14 mouse cellular contexts compared by ENCODE assay signal in genomic region chr7:4508062-4508738, GRCm38 (mm10). TPM values are rescaled to one million over a fixed set of nuclear protein-coding genes. Genes with fewer than 3 reads are reported as not detected.
DNase-seq lines count a peak whose midpoint lies in the region; ATAC-seq and TF ChIP-seq lines count a peak whose summit lies in the region.
"Had no signal": no experiment of that assay in that cellular context is flagged by ENCODE, and none has a peak within 500 bp of the region (broad histone marks: within the 10 kb centered on the region; RNA-seq: fewer than 3 reads in every experiment).

No protein-coding gene starts in this region.

- 0 out of 2 replicates have a peak overlapping the region, but pooled peaks have one; percentile 22 for H3K9ac ChIP-seq in heart, embryonic 16.5 days (ENCODE audit: low read length)
- no peak overlapping the region for H3K9ac ChIP-seq in heart, embryonic 11.5 days (ENCODE audit: low read depth, low read length)
- H3K9ac ChIP-seq in midbrain, postnatal 0 days (replicated peaks; ENCODE audit: low read length, poor library complexity, severe bottlenecking), result no peak overlapping the region
- no peak overlapping the region for H3K9ac ChIP-seq in midbrain, embryonic 15.5 days
- H3K9ac ChIP-seq: hindbrain, embryonic 14.5 days; limb, embryonic 12.5 days; neural tube, embryonic 15.5 days had no signal

- H3K27me3 ChIP-seq in heart, embryonic 16.5 days (ENCODE audit: control insufficient read depth, insufficient read depth, low read length), result no peaks in the 10 kb centered on the region
- no peaks in the 10 kb centered on the region for H3K27me3 ChIP-seq in heart, embryonic 11.5 days (ENCODE audit: control insufficient read depth, insufficient read depth, low read length)
- H3K27me3 ChIP-seq in midbrain, postnatal 0 days (ENCODE audit: insufficient read depth, low read length), result no peaks in the 10 kb centered on the region
- peaks cover 8% of the 10 kb centered on the region; the same call in 1 of the 2 replicates for H3K27me3 ChIP-seq in midbrain, embryonic 10.5 days (ENCODE audit: low read depth, poor library complexity, severe bottlenecking)
- no peaks in the 10 kb centered on the region for H3K27me3 ChIP-seq in midbrain, embryonic 15.5 days (replicated peaks)
- H3K27me3 ChIP-seq: limb, embryonic 12.5 days had no signal

- H3K27ac ChIP-seq in heart, embryonic 16.5 days (ENCODE audit: low read length), result no peak overlapping the region
- no peak overlapping the region for H3K27ac ChIP-seq in heart, embryonic 11.5 days (ENCODE audit: low read depth, low read length)
- no peak overlapping the region for H3K27ac ChIP-seq in midbrain, postnatal 0 days (ENCODE audit: low read depth, low read length)
- H3K27ac ChIP-seq in midbrain, embryonic 10.5 days (replicated peaks), result no peak overlapping the region
- no peak overlapping the region for H3K27ac ChIP-seq in midbrain, embryonic 15.5 days
- H3K27ac ChIP-seq: hindbrain, embryonic 14.5 days; limb, embryonic 12.5 days; neural tube, embryonic 15.5 days had no signal

- WGBS in heart, embryonic 16.5 days, result 74% methylated on average over 24 of the region's 32 CpGs
- 75% methylated on average over 32 of the region's 32 CpGs for WGBS in heart, embryonic 11.5 days (ENCODE audit: insufficient replicate concordance)
- 79% methylated on average over 13 of the region's 32 CpGs for WGBS in midbrain, postnatal 0 days
- 76% methylated on average over 32 of the region's 32 CpGs for WGBS in midbrain, embryonic 10.5 days
- 67% methylated on average over 31 of the region's 32 CpGs for WGBS in midbrain, embryonic 15.5 days

- no peak overlapping the region for H3K4me2 ChIP-seq in heart, embryonic 16.5 days (ENCODE audit: low read depth, low read length)
- no peak overlapping the region for H3K4me2 ChIP-seq in heart, embryonic 11.5 days
- no peak overlapping the region for H3K4me2 ChIP-seq in midbrain, postnatal 0 days (ENCODE audit: low read depth, low read length, poor library complexity, severe bottlenecking)
- no peak overlapping the region for H3K4me2 ChIP-seq in midbrain, embryonic 15.5 days
- H3K4me2 ChIP-seq: hindbrain, embryonic 14.5 days; limb, embryonic 12.5 days; neural tube, embryonic 15.5 days had no signal

- peaks cover 36% of the 10 kb centered on the region for H3K4me1 ChIP-seq in heart, embryonic 16.5 days (ENCODE audit: control insufficient read depth, insufficient read depth, low read length)
- H3K4me1 ChIP-seq in heart, embryonic 11.5 days (ENCODE audit: control insufficient read depth, insufficient read depth, low read length), result peaks cover 24% of the 10 kb centered on the region
- H3K4me1 ChIP-seq in midbrain, postnatal 0 days (ENCODE audit: insufficient read depth, low read length), result no peaks in the 10 kb centered on the region
- H3K4me1 ChIP-seq in midbrain, embryonic 10.5 days, result peaks cover 14% of the 10 kb centered on the region
- no peaks in the 10 kb centered on the region for H3K4me1 ChIP-seq in midbrain, embryonic 15.5 days
- H3K4me1 ChIP-seq: limb, embryonic 12.5 days; neural tube, embryonic 15.5 days had no signal

- H3K36me3 ChIP-seq in heart, embryonic 16.5 days (ENCODE audit: control insufficient read depth, insufficient read depth), result 0 out of 2 replicates have a peak, but pooled peaks cover 2% of the 10 kb centered on the region
- no peaks in the 10 kb centered on the region for H3K36me3 ChIP-seq in heart, embryonic 11.5 days (ENCODE audit: control insufficient read depth, insufficient read depth, low read length)
- no peaks in the 10 kb centered on the region for H3K36me3 ChIP-seq in midbrain, postnatal 0 days (ENCODE audit: insufficient read depth, low read length)
- no peaks in the 10 kb centered on the region for H3K36me3 ChIP-seq in midbrain, embryonic 10.5 days
- H3K36me3 ChIP-seq in midbrain, embryonic 15.5 days (replicated peaks), result no peaks in the 10 kb centered on the region
- H3K36me3 ChIP-seq: limb, embryonic 12.5 days; neural tube, embryonic 15.5 days had no signal

- ATAC-seq in heart, embryonic 16.5 days (replicated peaks; ENCODE audit: extremely low read depth, insufficient read depth, low FRiP score), result no peak
- ATAC-seq in heart, embryonic 11.5 days (replicated peaks; ENCODE audit: insufficient number of reproducible peaks, low FRiP score, low TSS enrichment), result no peak
- ATAC-seq in midbrain, postnatal 0 days (ENCODE audit: low FRiP score), result no peak
- ATAC-seq in midbrain, embryonic 15.5 days (replicated peaks), result no peak

- no peak for DNase-seq in midbrain, postnatal 0 days (ENCODE audit: low spot score)
- no peak for DNase-seq in midbrain, embryonic 10.5 days (ENCODE audit: low spot score)
- peak; percentile 77 for DNase-seq in brain, adult 2 months (ENCODE audit: low read depth, low spot score)
- peak; percentile 38 for DNase-seq in naive thymus-derived CD4-positive, alpha-beta T cell, adult 2 months (ENCODE audit: low read depth)
- DNase-seq in thymus, postnatal 14 days, result no peak
- DNase-seq: kidney, postnatal 25 days; spleen, adult 18-20 months had no signal

- H3K9me3 ChIP-seq in heart, embryonic 16.5 days (replicated peaks; ENCODE audit: control insufficient read depth, low read length), result no peaks in the 10 kb centered on the region
- no peaks in the 10 kb centered on the region for H3K9me3 ChIP-seq in heart, embryonic 11.5 days (replicated peaks; ENCODE audit: control insufficient read depth, low read length)
- no peaks in the 10 kb centered on the region for H3K9me3 ChIP-seq in midbrain, postnatal 0 days (ENCODE audit: low read length)
- H3K9me3 ChIP-seq in midbrain, embryonic 10.5 days (replicated peaks), result no peaks in the 10 kb centered on the region
- H3K9me3 ChIP-seq in midbrain, embryonic 15.5 days, result no peaks in the 10 kb centered on the region
- H3K9me3 ChIP-seq: limb, embryonic 12.5 days; neural tube, embryonic 15.5 days had no signal

- H3K4me3 ChIP-seq in heart, embryonic 16.5 days (ENCODE audit: low read length), result no peak overlapping the region
- H3K4me3 ChIP-seq in heart, embryonic 11.5 days (ENCODE audit: low read depth, low read length), result no peak overlapping the region
- no peak overlapping the region for H3K4me3 ChIP-seq in midbrain, postnatal 0 days (ENCODE audit: low read depth, low read length)
- H3K4me3 ChIP-seq in midbrain, embryonic 10.5 days, result no peak overlapping the region
- no peak overlapping the region for H3K4me3 ChIP-seq in midbrain, embryonic 15.5 days
- H3K4me3 ChIP-seq: limb, embryonic 12.5 days; neural tube, embryonic 15.5 days had no signal

- peak; percentile 48 for TF ChIP-seq CTCF in midbrain, postnatal 0 days (IDR thresholded peaks at IDR 0.05)

RNA-seq across cellular contexts. Expression of gene Ppp1r12c, which starts 6.7 kb away (rescaled TPM):
- polyA plus RNA-seq in heart, embryonic 16.5 days (2015; fragmentation: Nextera tagmentation; extraction: Ambion mirVana), result 28.6 and 39.8 TPM in 2 replicates
- polyA plus RNA-seq in heart, embryonic 11.5 days (2014; fragmentation: Nextera tagmentation; extraction: Ambion mirVana), result 32.9 and 33.4 TPM in 2 replicates
- total RNA-seq in midbrain, postnatal 0 days (2014; rRNA removed), result 75.5 and 114 TPM in 2 replicates
- polyA plus RNA-seq in midbrain, postnatal 0 days (2015; fragmentation: Nextera tagmentation; extraction: Ambion mirVana), result 34.6 and 35.0 TPM in 2 replicates
- 33.5 and 40.4 TPM in 2 replicates for polyA plus RNA-seq in midbrain, embryonic 10.5 days (2016; fragmentation: Nextera tagmentation; extraction: Ambion mirVana)
- 50.3 and 51.3 TPM in 2 replicates for polyA plus RNA-seq in midbrain, embryonic 15.5 days (2015; fragmentation: Nextera tagmentation; extraction: Ambion mirVana)

RNA-seq across cellular contexts. Expression of gene Tnnt1, which starts 8.0 kb away (rescaled TPM):
- 170 and 190 TPM in 2 replicates for polyA plus RNA-seq in heart, embryonic 16.5 days (2015; fragmentation: Nextera tagmentation; extraction: Ambion mirVana)
- polyA plus RNA-seq in heart, embryonic 11.5 days (2014; fragmentation: Nextera tagmentation; extraction: Ambion mirVana), result 260 and 262 TPM in 2 replicates
- total RNA-seq in midbrain, postnatal 0 days (2014; rRNA removed), result 2.9 and 4.2 TPM in 2 replicates
- polyA plus RNA-seq in midbrain, postnatal 0 days (2015; fragmentation: Nextera tagmentation; extraction: Ambion mirVana), result 3.3 and 4.1 TPM in 2 replicates
- polyA plus RNA-seq in midbrain, embryonic 10.5 days (2016; fragmentation: Nextera tagmentation; extraction: Ambion mirVana), result 4.7 and 6.0 TPM in 2 replicates
- polyA plus RNA-seq in midbrain, embryonic 15.5 days (2015; fragmentation: Nextera tagmentation; extraction: Ambion mirVana), result 4.1 and 4.3 TPM in 2 replicates

RNA-seq across cellular contexts. Expression of gene Tnni3, which starts 15.8 kb away (rescaled TPM):
- 3,783 and 3,984 TPM in 2 replicates for polyA plus RNA-seq in heart, embryonic 16.5 days (2015; fragmentation: Nextera tagmentation; extraction: Ambion mirVana)
- polyA plus RNA-seq in heart, embryonic 11.5 days (2014; fragmentation: Nextera tagmentation; extraction: Ambion mirVana), result 1,570 and 1,662 TPM in 2 replicates
- total RNA-seq in midbrain, postnatal 0 days (2014; rRNA removed), result 4.1 TPM in 1 of 2 replicates, not detected in the other
- 1.4 and 1.7 TPM in 2 replicates for polyA plus RNA-seq in midbrain, postnatal 0 days (2015; fragmentation: Nextera tagmentation; extraction: Ambion mirVana)
- 2.0 and 2.3 TPM in 2 replicates for polyA plus RNA-seq in midbrain, embryonic 10.5 days (2016; fragmentation: Nextera tagmentation; extraction: Ambion mirVana)
- 1.4 and 3.5 TPM in 2 replicates for polyA plus RNA-seq in midbrain, embryonic 15.5 days (2015; fragmentation: Nextera tagmentation; extraction: Ambion mirVana)
- total RNA-seq: gastrocnemius, adult 18-20 months had no signal

RNA-seq across cellular contexts. Expression of gene Dnaaf3, which starts 24.1 kb away (rescaled TPM):
- 1.1 and 1.3 TPM in 2 replicates for polyA plus RNA-seq in heart, embryonic 16.5 days (2015; fragmentation: Nextera tagmentation; extraction: Ambion mirVana)
- 0.19 and 0.44 TPM in 2 replicates for polyA plus RNA-seq in heart, embryonic 11.5 days (2014; fragmentation: Nextera tagmentation; extraction: Ambion mirVana)
- total RNA-seq in midbrain, postnatal 0 days (2014; rRNA removed), result 0.80 and 2.4 TPM in 2 replicates
- polyA plus RNA-seq in midbrain, postnatal 0 days (2015; fragmentation: Nextera tagmentation; extraction: Ambion mirVana), result 1.3 and 1.7 TPM in 2 replicates
- 1.8 and 2.2 TPM in 2 replicates for polyA plus RNA-seq in midbrain, embryonic 10.5 days (2016; fragmentation: Nextera tagmentation; extraction: Ambion mirVana)
- 2.3 and 2.8 TPM in 2 replicates for polyA plus RNA-seq in midbrain, embryonic 15.5 days (2015; fragmentation: Nextera tagmentation; extraction: Ambion mirVana)
- total RNA-seq: gastrocnemius, adult 18-20 months had no signal

RNA-seq across cellular contexts. Expression of gene Syt5, which starts 39.1 kb away (rescaled TPM):
- 1.9 and 3.4 TPM in 2 replicates for polyA plus RNA-seq in heart, embryonic 16.5 days (2015; fragmentation: Nextera tagmentation; extraction: Ambion mirVana)
- 0.77 and 1.3 TPM in 2 replicates for polyA plus RNA-seq in heart, embryonic 11.5 days (2014; fragmentation: Nextera tagmentation; extraction: Ambion mirVana)
- total RNA-seq in midbrain, postnatal 0 days (2014; rRNA removed), result 84.7 and 147 TPM in 2 replicates
- polyA plus RNA-seq in midbrain, postnatal 0 days (2015; fragmentation: Nextera tagmentation; extraction: Ambion mirVana), result 184 and 194 TPM in 2 replicates
- 5.0 and 9.8 TPM in 2 replicates for polyA plus RNA-seq in midbrain, embryonic 10.5 days (2016; fragmentation: Nextera tagmentation; extraction: Ambion mirVana)
- polyA plus RNA-seq in midbrain, embryonic 15.5 days (2015; fragmentation: Nextera tagmentation; extraction: Ambion mirVana), result 155 and 162 TPM in 2 replicates
- total RNA-seq: gastrocnemius, adult 18-20 months had no signal

Comparison
In these comparisons a context has a peak if more than half of its experiments do, and no peak if none do; other contexts are left out.
1. DNase-seq: peak in brain, adult 2 months (single experiment) and naive thymus-derived CD4-positive, alpha-beta T cell, adult 2 months (single experiment); none in midbrain, postnatal 0 days (single experiment), midbrain, embryonic 10.5 days (single experiment) and thymus, postnatal 14 days (single experiment).
2. RNA of gene Tnnt1, which starts 8.0 kb away (polyA plus RNA-seq): 260 to 262 TPM in heart, embryonic 11.5 days and 170 to 190 TPM in heart, embryonic 16.5 days; 4.7 to 6.0 TPM in midbrain, embryonic 10.5 days, 3.3 to 4.1 TPM in midbrain, postnatal 0 days and 4.1 to 4.3 TPM in midbrain, embryonic 15.5 days; every median in the first group is over 10 times any median in the second.
3. RNA of gene Tnni3, which starts 15.8 kb away (polyA plus RNA-seq): 3,783 to 3,984 TPM in heart, embryonic 16.5 days and 1,570 to 1,662 TPM in heart, embryonic 11.5 days; 2.0 to 2.3 TPM in midbrain, embryonic 10.5 days, 1.4 to 1.7 TPM in midbrain, postnatal 0 days and 1.4 to 3.5 TPM in midbrain, embryonic 15.5 days; every median in the first group is over 100 times any median in the second.